12 mouse cellular contexts compared by ENCODE assay signal in genomic region chr1:172530544-172531220, GRCm38 (mm10). TPM values are rescaled to one million over a fixed set of nuclear protein-coding genes. Genes with fewer than 3 reads are reported as not detected.
DNase-seq lines count a peak whose midpoint lies in the region; ATAC-seq and TF ChIP-seq lines count a peak whose summit lies in the region.
"Had no signal": no experiment of that assay in that cellular context is flagged by ENCODE, and none has a peak within 500 bp of the region (broad histone marks: within the 10 kb centered on the region; RNA-seq: fewer than 3 reads in every experiment).

No protein-coding gene starts in this region.

- H3K36me3 ChIP-seq in lung, postnatal 0 days (ENCODE audit: insufficient read depth, low read length): no peaks in the 10 kb centered on the region
- no peaks in the 10 kb centered on the region for H3K36me3 ChIP-seq in heart, embryonic 15.5 days
- no peaks in the 10 kb centered on the region for H3K36me3 ChIP-seq in neural tube, embryonic 14.5 days (ENCODE audit: control insufficient read depth, insufficient read depth, low read length)
- H3K36me3 ChIP-seq in liver, embryonic 11.5 days (ENCODE audit: control insufficient read depth, insufficient read depth, low read length): no peaks in the 10 kb centered on the region

- no peak for TF ChIP-seq CTCF in lung, postnatal 0 days (IDR thresholded peaks at IDR 0.05)

- H3K9ac ChIP-seq in lung, postnatal 0 days (replicated peaks; ENCODE audit: low read depth): no peak overlapping the region
- no peak overlapping the region for H3K9ac ChIP-seq in heart, embryonic 15.5 days
- no peak overlapping the region for H3K9ac ChIP-seq in neural tube, embryonic 14.5 days (replicated peaks; ENCODE audit: low read depth, low read length)
- H3K9ac ChIP-seq in liver, embryonic 11.5 days (ENCODE audit: low read depth, low read length): no peak overlapping the region
- H3K9ac ChIP-seq: liver, postnatal 0 days had no signal

- 22% methylated on average over 8 of the region's 8 CpGs for WGBS in lung, postnatal 0 days
- WGBS in heart, embryonic 15.5 days: 20% methylated on average over 8 of the region's 8 CpGs
- WGBS in neural tube, embryonic 14.5 days: 21% methylated on average over 8 of the region's 8 CpGs
- 32% methylated on average over 8 of the region's 8 CpGs for WGBS in liver, embryonic 11.5 days

- H3K4me2 ChIP-seq in lung, postnatal 0 days (replicated peaks; ENCODE audit: low read depth, low read length): no peak overlapping the region
- H3K4me2 ChIP-seq in heart, embryonic 15.5 days: no peak overlapping the region
- H3K4me2 ChIP-seq in neural tube, embryonic 14.5 days (ENCODE audit: low read depth, low read length): no peak overlapping the region
- H3K4me2 ChIP-seq in liver, embryonic 11.5 days: no peak overlapping the region

- H3K27ac ChIP-seq in lung, postnatal 0 days (ENCODE audit: low read length): no peak overlapping the region
- H3K27ac ChIP-seq in heart, embryonic 15.5 days: 0 out of 2 replicates have a peak overlapping the region, but pooled peaks have one; percentile 12
- no peak overlapping the region for H3K27ac ChIP-seq in neural tube, embryonic 14.5 days (ENCODE audit: low read depth, low read length)
- H3K27ac ChIP-seq in liver, embryonic 11.5 days (ENCODE audit: low read depth, low read length): no peak overlapping the region

- ATAC-seq in lung, postnatal 0 days: peak; percentile 6; the same call in 1 of the 2 replicates
- ATAC-seq in heart, embryonic 15.5 days (replicated peaks; ENCODE audit: insufficient number of reproducible peaks, insufficient read depth, low FRiP score, low read depth): 0 out of 2 replicates have a peak, but pooled peaks have one; percentile 8
- ATAC-seq in neural tube, embryonic 14.5 days (ENCODE audit: low read depth): peak; percentile 44; the same call in 1 of the 2 replicates
- no peak for ATAC-seq in liver, embryonic 11.5 days (replicated peaks; ENCODE audit: low FRiP score)
- ATAC-seq: liver, postnatal 0 days had no signal

- no peak for TF ChIP-seq EP300 in lung, postnatal 0 days (IDR thresholded peaks at IDR 0.05)

- peaks cover 11% of the 10 kb centered on the region; the same call in 1 of the 2 replicates for H3K4me1 ChIP-seq in lung, postnatal 0 days (ENCODE audit: insufficient read depth, low read depth, low read length)
- H3K4me1 ChIP-seq in heart, embryonic 15.5 days (replicated peaks): peaks cover 26% of the 10 kb centered on the region
- peaks cover 7% of the 10 kb centered on the region; the same call in 1 of the 2 replicates for H3K4me1 ChIP-seq in neural tube, embryonic 14.5 days (ENCODE audit: control insufficient read depth, insufficient read depth, low read length)
- H3K4me1 ChIP-seq in liver, embryonic 11.5 days (replicated peaks; ENCODE audit: control insufficient read depth, insufficient read depth, low read length): peaks cover 14% of the 10 kb centered on the region

- no peaks in the 10 kb centered on the region for H3K9me3 ChIP-seq in lung, postnatal 0 days (ENCODE audit: low read length)
- no peaks in the 10 kb centered on the region for H3K9me3 ChIP-seq in heart, embryonic 15.5 days (replicated peaks)
- H3K9me3 ChIP-seq in neural tube, embryonic 14.5 days (ENCODE audit: control insufficient read depth, low read length): no peaks in the 10 kb centered on the region
- no peaks in the 10 kb centered on the region for H3K9me3 ChIP-seq in liver, embryonic 11.5 days (ENCODE audit: control insufficient read depth, low read length)

- no peak overlapping the region for H3K4me3 ChIP-seq in lung, postnatal 0 days (ENCODE audit: low read depth, low read length)
- no peak overlapping the region for H3K4me3 ChIP-seq in heart, embryonic 15.5 days
- no peak overlapping the region for H3K4me3 ChIP-seq in neural tube, embryonic 14.5 days (ENCODE audit: low read depth, low read length)
- no peak overlapping the region for H3K4me3 ChIP-seq in liver, embryonic 11.5 days (ENCODE audit: low read depth, low read length)

- H3K27me3 ChIP-seq in lung, postnatal 0 days (replicated peaks; ENCODE audit: insufficient read depth, low read length): no peaks in the 10 kb centered on the region
- H3K27me3 ChIP-seq in heart, embryonic 15.5 days: peaks cover 32% of the 10 kb centered on the region
- no peaks in the 10 kb centered on the region for H3K27me3 ChIP-seq in neural tube, embryonic 14.5 days (ENCODE audit: control insufficient read depth, insufficient read depth, low read length)
- peaks cover 42% of the 10 kb centered on the region for H3K27me3 ChIP-seq in liver, embryonic 11.5 days (replicated peaks; ENCODE audit: control insufficient read depth, insufficient read depth, low read length)

- DNase-seq in lung, postnatal 0 days (ENCODE audit: low spot score): peak; percentile 48
- DNase-seq in lung, adult 18-20 months: no peak
- peak; percentile 65 for DNase-seq in embryo, embryonic 10.5 days (ENCODE audit: low spot score)
- DNase-seq in adrenal gland, postnatal 25 days: no peak
- DNase-seq in liver, embryonic 11.5 days (ENCODE audit: low spot score): no peak
- DNase-seq: cerebellum, adult 11-12 months; kidney, postnatal 4 days; liver, postnatal 0 days; thymus, postnatal 36 days had no signal

RNA-seq across cellular contexts. Expression of gene Cfap45, which starts 10.1 kb away (rescaled TPM):
- 12.2 and 13.1 TPM in 2 replicates for polyA plus RNA-seq in lung, postnatal 0 days (2015; fragmentation: Nextera tagmentation; extraction: Ambion mirVana)
- 2.3 and 3.3 TPM in 2 replicates for polyA plus RNA-seq in heart, embryonic 15.5 days (2015; fragmentation: Nextera tagmentation; extraction: Ambion mirVana)
- polyA plus RNA-seq in neural tube, embryonic 14.5 days (2014; fragmentation: Nextera tagmentation; extraction: Ambion mirVana): 3.1 and 3.5 TPM in 2 replicates
- 1.3 TPM in 1 of 2 replicates, not detected in the other for total RNA-seq in adrenal gland, postnatal 25 days (2021)
- polyA plus RNA-seq in liver, embryonic 11.5 days (2014; fragmentation: Nextera tagmentation; extraction: Ambion mirVana): 0.77 and 1.4 TPM in 2 replicates
- total RNA-seq: gastrocnemius, adult 8-10 months had no signal

RNA-seq across cellular contexts. Expression of gene Vsig8, which starts 25.1 kb away (rescaled TPM):
- polyA plus RNA-seq in lung, postnatal 0 days (2015; fragmentation: Nextera tagmentation; extraction: Ambion mirVana): 0.39 and 0.44 TPM in 2 replicates
- 0.34 and 0.55 TPM in 2 replicates for polyA plus RNA-seq in heart, embryonic 15.5 days (2015; fragmentation: Nextera tagmentation; extraction: Ambion mirVana)
- 1.4 and 1.5 TPM in 2 replicates for polyA plus RNA-seq in neural tube, embryonic 14.5 days (2014; fragmentation: Nextera tagmentation; extraction: Ambion mirVana)
- total RNA-seq in adrenal gland, postnatal 25 days (2021): 0.33 TPM in 1 of 2 replicates, not detected in the other
- not detected in 2 replicates for polyA plus RNA-seq in liver, embryonic 11.5 days (2014; fragmentation: Nextera tagmentation; extraction: Ambion mirVana)
- total RNA-seq: gastrocnemius, adult 8-10 months had no signal
- polyA plus RNA-seq: liver, postnatal 0 days had no signal

RNA-seq across cellular contexts. Expression of gene Tagln2, which starts 30.8 kb away (rescaled TPM):
- polyA plus RNA-seq in lung, postnatal 0 days (2015; fragmentation: Nextera tagmentation; extraction: Ambion mirVana): 739 and 823 TPM in 2 replicates
- polyA plus RNA-seq in heart, embryonic 15.5 days (2015; fragmentation: Nextera tagmentation; extraction: Ambion mirVana): 276 and 327 TPM in 2 replicates
- polyA plus RNA-seq in neural tube, embryonic 14.5 days (2014; fragmentation: Nextera tagmentation; extraction: Ambion mirVana): 56.9 and 107 TPM in 2 replicates
- total RNA-seq in adrenal gland, postnatal 25 days (2021): 80.7 and 88.8 TPM in 2 replicates
- 248 and 257 TPM in 2 replicates for polyA plus RNA-seq in liver, embryonic 11.5 days (2014; fragmentation: Nextera tagmentation; extraction: Ambion mirVana)

RNA-seq across cellular contexts. Expression of gene Igsf9, which starts 49.1 kb away (rescaled TPM):
- polyA plus RNA-seq in lung, postnatal 0 days (2015; fragmentation: Nextera tagmentation; extraction: Ambion mirVana): 1.1 and 1.3 TPM in 2 replicates
- polyA plus RNA-seq in heart, embryonic 15.5 days (2015; fragmentation: Nextera tagmentation; extraction: Ambion mirVana): 2.9 and 7.7 TPM in 2 replicates
- polyA plus RNA-seq in neural tube, embryonic 14.5 days (2014; fragmentation: Nextera tagmentation; extraction: Ambion mirVana): 29.6 and 32.4 TPM in 2 replicates
- 2.9 and 3.6 TPM in 2 replicates for total RNA-seq in adrenal gland, postnatal 25 days (2021)
- 9.7 and 13.8 TPM in 2 replicates for polyA plus RNA-seq in liver, embryonic 11.5 days (2014; fragmentation: Nextera tagmentation; extraction: Ambion mirVana)

RNA-seq across cellular contexts. Expression of gene Slamf9, which starts 55.5 kb away (rescaled TPM):
- 4.7 and 5.3 TPM in 2 replicates for polyA plus RNA-seq in lung, postnatal 0 days (2015; fragmentation: Nextera tagmentation; extraction: Ambion mirVana)
- 0.83 and 1.1 TPM in 2 replicates for polyA plus RNA-seq in heart, embryonic 15.5 days (2015; fragmentation: Nextera tagmentation; extraction: Ambion mirVana)
- polyA plus RNA-seq in neural tube, embryonic 14.5 days (2014; fragmentation: Nextera tagmentation; extraction: Ambion mirVana): 0.21 and 0.31 TPM in 2 replicates
- 1.9 and 3.4 TPM in 2 replicates for total RNA-seq in adrenal gland, postnatal 25 days (2021)
- 0.55 and 1.4 TPM in 2 replicates for polyA plus RNA-seq in liver, embryonic 11.5 days (2014; fragmentation: Nextera tagmentation; extraction: Ambion mirVana)
- total RNA-seq: gastrocnemius, adult 8-10 months had no signal

Comparison
In these comparisons a context has a peak if more than half of its experiments do, and no peak if none do; other contexts are left out.
1. DNase-seq: peak in lung, postnatal 0 days (single experiment) and embryo, embryonic 10.5 days (single experiment); none in lung, adult 18-20 months (0 of 2), adrenal gland, postnatal 25 days (single experiment) and liver, embryonic 11.5 days (single experiment).